Mouse (Mus musculus) stomach, embryonic 14.5 days (tissue): ENCODE results near the gene Fahd1. TPM values are rescaled to one million over a fixed set of nuclear protein-coding genes. Genes with fewer than 3 reads are reported as not detected.

Source experiments
- ATAC-seq: fragments of 200-750 bp; cut with Nextera tagmentation; 2 replicates; pipeline ENCODE4 v1.8.0; 2017; ENCODE audit warnings: low read depth, moderate TSS enrichment; ENCODE audit not compliant: insufficient number of reproducible peaks, insufficient read depth, low FRiP score
- H3K27ac ChIP-seq: fragments of 300-500 bp; sonication (generic); 2 replicates; pipeline ENCODE4 v1.5.1; 2014; ENCODE audit warnings: mild to moderate bottlenecking, low read length, moderate library complexity, mixed read lengths
- H3K27me3 ChIP-seq: fragments of 300-500 bp; sonication (generic); 2 replicates; pipeline ENCODE4 v1.6.1; 2014; ENCODE audit warnings: low read length, control low read depth, mixed read lengths; ENCODE audit not compliant: control insufficient read depth, insufficient read depth
- H3K36me3 ChIP-seq: fragments of 300-500 bp; sonication (generic); 2 replicates; pipeline ENCODE4 v1.6.1; 2014; ENCODE audit warnings: mild to moderate bottlenecking, control low read depth, low read length, moderate library complexity, mixed read lengths; ENCODE audit not compliant: control insufficient read depth, insufficient read depth
- H3K4me1 ChIP-seq: fragments of 300-500 bp; sonication (generic); 2 replicates; pipeline ENCODE4 v1.6.1; 2014; ENCODE audit warnings: low read length, control low read depth, mixed read lengths; ENCODE audit not compliant: control insufficient read depth, insufficient read depth
- H3K4me2 ChIP-seq: fragments of 300-500 bp; sonication (generic); replicated peaks from 2 replicates; pipeline ENCODE4 v1.6.1; 2014; ENCODE audit warnings: low read depth, low read length, control low read depth
- H3K4me3 ChIP-seq: fragments of 300-500 bp; sonication (generic); 2 replicates; pipeline ENCODE4 v1.5.1; 2014; ENCODE audit warnings: low read depth, low read length, control low read depth
- H3K9ac ChIP-seq: fragments of 300-500 bp; sonication (generic); replicated peaks from 2 replicates; pipeline ENCODE4 v1.6.1; 2014; ENCODE audit warnings: low read depth, mild to moderate bottlenecking, control low read depth, low read length, moderate library complexity, mixed read lengths
- H3K9me3 ChIP-seq: fragments of 300-500 bp; sonication (generic); 2 replicates; pipeline ENCODE4 v1.6.1; 2016; ENCODE audit warnings: low read depth, low read length, control low read depth; ENCODE audit not compliant: control insufficient read depth
- WGBS: fragments of 180-500 bp; shearing (Covaris S2); extraction: QIAGEN DNeasy Blood & Tissue Kit; methylation state at CpG from one replicate; pipeline ENCODE4 v1.1.7; 2014; 5-methylcytosine and 5-hydroxymethylcytosine counted together
- polyA plus RNA-seq: library from polyadenylated mRNA; unstranded; fragments of >200 nt; fragmentation: Nextera tagmentation; extraction: Ambion mirVana; gene quantifications from 2 replicates; pipeline ENCODE4 v1.2.1, GENCODE M21; 2014

Gene Fahd1
- polyA plus RNA-seq = 21.6 and 26.0 TPM in 2 replicates

- H3K36me3 ChIP-seq = peaks cover 5% of the 10 kb centered on the region; the same call in 1 of the 2 replicates
- H3K9ac ChIP-seq = peak within 1 kb of the TSS; percentile 45
- H3K9me3 ChIP-seq = no peaks in the 10 kb centered on the region
- H3K4me3 ChIP-seq = peak within 1 kb of the TSS; percentile 63
- no peaks in the 10 kb centered on the region for H3K27me3 ChIP-seq
- under 1% methylated on average over 58 of the region's 58 CpGs for WGBS
- H3K4me1 ChIP-seq = peaks cover 6% of the 10 kb centered on the region; the same call in 1 of the 2 replicates
- peak within 1 kb of the TSS; percentile 88 for H3K27ac ChIP-seq
- peak within 1 kb of the TSS; percentile 73 for H3K4me2 ChIP-seq
- ATAC-seq = peak; percentile 100
Observed at GRCm38 (mm10) chr17:24850065-24850772, at the start of gene Fahd1. TSS of gene Fahd1 (minus strand) at chr17:24850364.

- Histone ChIP-seq H3K36me3 (peaks cover 67% of the 10 kb centered on the region), H3K4me3 (no peak overlapping the region), H3K27ac (no peak overlapping the region), H3K9ac (no peak overlapping the region), H3K4me1 (peaks cover 7% of the 10 kb centered on the region), H3K4me2 (no peak overlapping the region), H3K27me3 (no peaks in the 10 kb centered on the region), H3K9me3 (no peaks in the 10 kb centered on the region)
- ATAC-seq = no peak
- WGBS = 88% methylated on average over 5 of the region's 5 CpGs
Observed at GRCm38 (mm10) chr17:24899153-24899552, 49.0 kb upstream of the Fahd1 start.

- H3K9ac ChIP-seq = 0 out of 2 replicates have a peak overlapping the region, but pooled peaks have one; percentile 10
Observed at GRCm38 (mm10) chr17:24898041-24898854, 48.1 kb upstream of the Fahd1 start.

GRCm38 (mm10) chr17:24897600-24897999, 47.4 kb upstream of the Fahd1 start:
- H3K4me1 ChIP-seq = peaks cover 15% of the 10 kb centered on the region
- no peak overlapping the region for H3K9ac ChIP-seq
- no peak for ATAC-seq
- H3K36me3 ChIP-seq = peaks cover 62% of the 10 kb centered on the region
- H3K27ac ChIP-seq = no peak overlapping the region
- peak overlapping the region; percentile 91; the same call in 1 of the 2 replicates for H3K4me3 ChIP-seq
- no peaks in the 10 kb centered on the region for H3K27me3 ChIP-seq
- 70% methylated on average over 4 of the region's 4 CpGs for WGBS
- H3K9me3 ChIP-seq = no peaks in the 10 kb centered on the region
- H3K4me2 ChIP-seq = peak overlapping the region; percentile 99; the same call in 1 of the 2 replicates

More at GRCm38 (mm10) chr17:24898041-24898854, 48.1 kb upstream of the Fahd1 start:
- H3K36me3 ChIP-seq = peaks cover 63% of the 10 kb centered on the region
- 80% methylated on average over 4 of the region's 4 CpGs for WGBS
- H3K27ac ChIP-seq = no peak overlapping the region
- ATAC-seq = no peak
- peaks cover 15% of the 10 kb centered on the region for H3K4me1 ChIP-seq
- peak overlapping the region; percentile 91; the same call in 1 of the 2 replicates for H3K4me3 ChIP-seq
- no peaks in the 10 kb centered on the region for H3K9me3 ChIP-seq
- H3K27me3 ChIP-seq = no peaks in the 10 kb centered on the region
- H3K4me2 ChIP-seq = no peak overlapping the region

GRCm38 (mm10) chr17:24896993-24897269, 46.8 kb upstream of the Fahd1 start:
- WGBS = 29% methylated on average over 11 of the region's 11 CpGs
- Histone ChIP-seq H3K9me3 (no peaks in the 10 kb centered on the region), H3K4me2 (peak overlapping the region; percentile 99), H3K9ac (peak overlapping the region; percentile 71), H3K4me1 (peaks cover 15% of the 10 kb centered on the region), H3K27me3 (no peaks in the 10 kb centered on the region), H3K27ac (no peak overlapping the region), H3K4me3 (peak overlapping the region; percentile 91), H3K36me3 (peaks cover 62% of the 10 kb centered on the region)
- ATAC-seq = no peak

- H3K4me2 ChIP-seq = peak within 1 kb of the TSS; percentile 99
- H3K27me3 ChIP-seq = no peaks in the 10 kb centered on the region
- peak; percentile 80 for ATAC-seq
- H3K9me3 ChIP-seq = no peaks in the 10 kb centered on the region
- peaks cover 60% of the 10 kb centered on the region for H3K36me3 ChIP-seq
- peaks cover 15% of the 10 kb centered on the region for H3K4me1 ChIP-seq
- under 1% methylated on average over 48 of the region's 50 CpGs for WGBS
- H3K4me3 ChIP-seq = peak within 1 kb of the TSS; percentile 91
- peak within 1 kb of the TSS; percentile 81 for H3K9ac ChIP-seq
- H3K27ac ChIP-seq = peak within 1 kb of the TSS; percentile 78
Observed at GRCm38 (mm10) chr17:24896241-24896992, 46.3 kb upstream of the Fahd1 start, which contains the start of gene Nme3. TSS of gene Nme3 (plus strand) at chr17:24896500.

- Histone ChIP-seq H3K4me3 (peak overlapping the region; percentile 91), H3K4me2 (peak overlapping the region; percentile 99), H3K9me3 (no peaks in the 10 kb centered on the region), H3K4me1 (peaks cover 15% of the 10 kb centered on the region), H3K27ac (peak overlapping the region; percentile 78), H3K27me3 (no peaks in the 10 kb centered on the region), H3K9ac (peak overlapping the region; percentile 81), H3K36me3 (peaks cover 60% of the 10 kb centered on the region)
- no peak for ATAC-seq
- WGBS = 11% methylated on average over 23 of the region's 23 CpGs
Observed at GRCm38 (mm10) chr17:24895571-24896240, 45.5 kb upstream of the Fahd1 start.
